18 mouse cellular contexts compared by ENCODE assay signal in genomic region chr4:65376571-65376970, GRCm38 (mm10).
DNase-seq lines count a peak whose midpoint lies in the region; ATAC-seq lines count a peak whose summit lies in the region.
"Had no signal": no experiment of that assay in that cellular context is flagged by ENCODE, and none has a peak within 500 bp of the region (broad histone marks: within the 10 kb centered on the region; RNA-seq: fewer than 3 reads in every experiment).

No protein-coding gene starts in this region.

- no peaks in the 10 kb centered on the region for H3K9me3 ChIP-seq in kidney, embryonic 16.5 days (ENCODE audit: low read length)
- H3K9me3 ChIP-seq in liver, embryonic 16.5 days (replicated peaks; ENCODE audit: control insufficient read depth, low read length) = no peaks in the 10 kb centered on the region
- H3K9me3 ChIP-seq: embryonic facial prominence, embryonic 10.5 days; embryonic facial prominence, embryonic 12.5 days; forebrain, embryonic 13.5 days; forebrain, embryonic 15.5 days had no signal

- ATAC-seq in kidney, embryonic 16.5 days (ENCODE audit: low FRiP score, low TSS enrichment) = no peak
- ATAC-seq in liver, embryonic 16.5 days (ENCODE audit: low read depth) = no peak
- ATAC-seq: forebrain, embryonic 13.5 days; forebrain, embryonic 15.5 days had no signal

- peak; percentile 21 for DNase-seq in kidney, adult 9 months
- no peak for DNase-seq in liver
- peak; percentile 38 for DNase-seq in yolk sac, embryonic 10.5 days (ENCODE audit: low spot score)
- no peak for DNase-seq in adrenal gland, postnatal 10 days
- DNase-seq: adrenal gland, adult 2 months; adrenal gland, postnatal 14 days; adrenal gland, postnatal 36 days; cerebellum, adult 11-12 months; cerebellum, adult 2 months; cerebellum, adult 9-10 months; cerebellum, postnatal 10 days; cerebellum, postnatal 25 days had no signal

- H3K9ac ChIP-seq in kidney, embryonic 16.5 days (replicated peaks; ENCODE audit: low read length) = no peak overlapping the region
- H3K9ac ChIP-seq in liver, embryonic 16.5 days (ENCODE audit: low read depth, low read length) = no peak overlapping the region
- H3K9ac ChIP-seq: embryonic facial prominence, embryonic 12.5 days; forebrain, embryonic 13.5 days; forebrain, embryonic 15.5 days had no signal

- H3K27me3 ChIP-seq in kidney, embryonic 16.5 days (ENCODE audit: insufficient read depth, low read length) = no peaks in the 10 kb centered on the region
- H3K27me3 ChIP-seq in liver, embryonic 16.5 days (ENCODE audit: control insufficient read depth, insufficient read depth, low read depth, low read length) = no peaks in the 10 kb centered on the region
- H3K27me3 ChIP-seq: embryonic facial prominence, embryonic 12.5 days; forebrain, embryonic 13.5 days; forebrain, embryonic 15.5 days had no signal

- no peak overlapping the region for H3K4me3 ChIP-seq in kidney, embryonic 16.5 days (ENCODE audit: low read length)
- no peak overlapping the region for H3K4me3 ChIP-seq in liver, embryonic 16.5 days (ENCODE audit: low read depth, low read length)
- H3K4me3 ChIP-seq: embryonic facial prominence, embryonic 10.5 days; embryonic facial prominence, embryonic 12.5 days; forebrain, embryonic 13.5 days; forebrain, embryonic 15.5 days had no signal

- 87% methylated on average over 2 of the region's 2 CpGs for WGBS in kidney, embryonic 16.5 days
- WGBS in liver, embryonic 16.5 days (ENCODE audit: insufficient replicate concordance) = 62% methylated on average over 2 of the region's 2 CpGs

- no peaks in the 10 kb centered on the region for H3K4me1 ChIP-seq in kidney, embryonic 16.5 days (ENCODE audit: insufficient read depth, low read length)
- H3K4me1 ChIP-seq in liver, embryonic 16.5 days (ENCODE audit: control insufficient read depth, low read depth, low read length) = no peaks in the 10 kb centered on the region
- H3K4me1 ChIP-seq: embryonic facial prominence, embryonic 10.5 days; embryonic facial prominence, embryonic 12.5 days; forebrain, embryonic 13.5 days; forebrain, embryonic 15.5 days had no signal

- no peak overlapping the region for H3K4me2 ChIP-seq in kidney, embryonic 16.5 days (replicated peaks; ENCODE audit: low read depth, low read length)
- H3K4me2 ChIP-seq in liver, embryonic 16.5 days (ENCODE audit: low read depth, low read length) = no peak overlapping the region
- H3K4me2 ChIP-seq: embryonic facial prominence, embryonic 12.5 days; forebrain, embryonic 13.5 days; forebrain, embryonic 15.5 days had no signal

- no peak overlapping the region for H3K27ac ChIP-seq in kidney, embryonic 16.5 days (ENCODE audit: low read length)
- H3K27ac ChIP-seq in liver, embryonic 16.5 days (ENCODE audit: low read length) = 0 out of 2 replicates have a peak overlapping the region, but pooled peaks have one; percentile 7
- H3K27ac ChIP-seq: embryonic facial prominence, embryonic 10.5 days; embryonic facial prominence, embryonic 12.5 days; forebrain, embryonic 13.5 days; forebrain, embryonic 15.5 days had no signal

- H3K36me3 ChIP-seq in kidney, embryonic 16.5 days (ENCODE audit: insufficient read depth, low read length) = no peaks in the 10 kb centered on the region
- no peaks in the 10 kb centered on the region for H3K36me3 ChIP-seq in liver, embryonic 16.5 days (ENCODE audit: control insufficient read depth, insufficient read depth)
- H3K36me3 ChIP-seq: embryonic facial prominence, embryonic 10.5 days; embryonic facial prominence, embryonic 12.5 days; forebrain, embryonic 15.5 days had no signal

Comparison
In these comparisons a context has a peak if more than half of its experiments do, and no peak if none do; other contexts are left out.
1. DNase-seq: peak in kidney, adult 9 months (single experiment) and yolk sac, embryonic 10.5 days (single experiment); none in liver (single experiment) and adrenal gland, postnatal 10 days (single experiment).